Mouse (Mus musculus): ENCODE results near the gene Slc38a4.

Gene Slc38a4

GRCm38 (mm10) chr15:97015036-97015596 is 40.6 kb downstream of the Slc38a4 start:
- no peak for DNase-seq (ENCODE audit: low spot score in 2 of 2)

DNA sequence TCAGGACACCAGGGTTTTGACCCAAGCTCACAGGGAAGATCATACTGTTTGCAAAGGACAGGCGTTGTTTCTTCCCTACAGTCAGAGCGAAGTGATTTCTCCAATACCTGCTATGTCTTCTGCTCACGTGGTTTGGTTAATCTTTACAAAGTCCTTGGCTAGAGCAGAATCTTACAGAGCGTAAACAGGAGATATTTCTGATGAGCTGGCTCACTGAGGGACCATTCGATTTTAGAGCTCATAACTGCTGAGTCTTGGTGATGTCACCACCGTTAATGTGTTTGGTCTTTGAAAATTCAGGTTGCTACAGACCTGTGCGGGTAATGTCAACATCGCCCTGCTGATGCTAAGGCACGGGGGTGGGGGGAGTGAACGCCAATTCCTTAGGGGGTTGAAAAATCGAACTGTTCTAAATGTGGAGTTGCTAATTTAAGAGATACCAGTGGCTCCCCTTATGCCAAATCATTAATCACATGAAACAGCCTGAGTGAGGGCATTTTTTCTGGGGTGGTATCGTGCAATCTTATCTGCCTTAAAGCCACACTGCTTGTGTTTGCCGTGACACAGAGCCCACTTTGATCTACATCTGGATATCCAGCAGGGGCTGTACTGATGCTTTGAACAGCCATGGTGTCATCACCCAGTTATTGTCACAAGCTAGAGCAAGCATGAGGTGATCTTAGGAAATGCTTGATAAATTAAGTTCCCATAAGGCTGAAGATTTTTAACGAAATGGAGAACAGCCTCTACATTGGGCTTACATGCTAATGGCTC is 44.0 kb downstream of the Slc38a4 start:
- DNase-seq (ENCODE audit: low spot score in 2 of 2) = no peak

- DNase-seq (ENCODE audit: low spot score in 2 of 2) = no peak
These were observed 46.5 kb downstream of the Slc38a4 start for GRCm38 (mm10) chr15:97009271-97009670.

- DNase-seq (ENCODE audit: low spot score in 2 of 2) = no peak
These were observed 50.0 kb downstream of the Slc38a4 start for GRCm38 (mm10) chr15:97005631-97006234.

DNA sequence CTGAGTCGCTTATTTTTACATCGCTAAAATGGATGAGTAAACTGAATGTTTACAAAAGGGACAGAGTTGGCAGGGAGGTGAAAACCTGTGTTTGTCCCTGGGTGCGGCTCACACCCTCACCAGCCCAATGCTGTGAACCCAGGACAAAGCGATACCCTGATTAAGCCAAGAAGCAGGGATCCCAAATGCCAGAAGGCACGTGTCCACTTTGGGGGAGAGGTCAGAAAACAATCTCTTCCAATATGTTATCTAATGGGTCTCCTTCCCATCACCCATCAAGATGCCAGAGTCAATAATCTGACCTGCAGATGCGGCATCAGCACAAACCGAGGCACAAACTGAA is 51.3 kb downstream of the Slc38a4 start:
- DNase-seq (ENCODE audit: low spot score in 2 of 2) = no peak

- DNase-seq (ENCODE audit: low spot score in 2 of 2) = no peak
These were observed 51.8 kb downstream of the Slc38a4 start for GRCm38 (mm10) chr15:97003851-97004524.

DNA sequence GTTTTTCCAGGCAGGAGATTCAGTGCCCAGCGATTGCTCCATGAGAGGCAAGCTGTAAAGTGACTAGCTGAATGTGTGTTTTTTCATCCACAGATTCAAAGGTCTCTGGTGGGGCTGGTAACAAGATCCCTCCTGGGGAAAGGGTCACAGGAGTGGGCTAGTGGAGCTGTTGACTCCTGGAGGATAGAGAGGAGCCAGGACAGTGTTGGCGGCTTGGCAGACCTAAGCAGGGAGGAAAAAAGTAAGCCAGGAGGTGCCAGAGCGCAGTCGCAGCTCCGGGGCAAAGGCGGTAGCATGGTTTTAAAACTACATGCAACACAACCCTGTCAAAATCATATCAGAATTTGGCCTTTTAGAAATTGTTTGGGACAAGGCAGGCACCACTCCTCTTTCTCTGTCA is 52.6 kb downstream of the Slc38a4 start:
- DNase-seq (ENCODE audit: low spot score in 2 of 2) = no peak

GRCm38 (mm10) chr15:97002752-97003151 is 53.0 kb downstream of the Slc38a4 start:
- no peak for DNase-seq (ENCODE audit: low spot score in 2 of 2)

GRCm38 (mm10) chr15:97001886-97002285 is 53.9 kb downstream of the Slc38a4 start:
- DNase-seq (ENCODE audit: low spot score in 2 of 2) = peak in 1 of 2 experiments; percentile 17

DNA sequence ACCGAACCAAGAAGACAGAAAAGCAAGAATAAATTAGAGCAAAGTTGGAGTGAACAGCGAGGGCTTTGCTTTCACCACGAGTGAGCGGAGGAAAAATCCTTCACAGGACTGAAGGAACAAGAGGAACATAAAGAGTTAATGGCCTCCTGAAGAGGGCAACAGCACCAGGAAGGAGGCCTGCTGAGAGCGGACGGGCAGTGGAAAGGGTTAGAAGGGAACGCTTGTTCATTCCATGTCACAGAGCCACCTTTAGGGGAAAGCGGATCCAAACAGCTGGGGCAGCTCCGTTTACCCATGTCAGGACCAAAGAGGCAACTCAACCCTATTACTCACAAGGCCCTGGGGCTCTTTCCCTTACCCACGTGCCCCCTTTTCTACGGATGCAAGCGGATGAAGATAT is 54.3 kb downstream of the Slc38a4 start:
- DNase-seq (ENCODE audit: low spot score in 2 of 2) = no peak

DNA sequence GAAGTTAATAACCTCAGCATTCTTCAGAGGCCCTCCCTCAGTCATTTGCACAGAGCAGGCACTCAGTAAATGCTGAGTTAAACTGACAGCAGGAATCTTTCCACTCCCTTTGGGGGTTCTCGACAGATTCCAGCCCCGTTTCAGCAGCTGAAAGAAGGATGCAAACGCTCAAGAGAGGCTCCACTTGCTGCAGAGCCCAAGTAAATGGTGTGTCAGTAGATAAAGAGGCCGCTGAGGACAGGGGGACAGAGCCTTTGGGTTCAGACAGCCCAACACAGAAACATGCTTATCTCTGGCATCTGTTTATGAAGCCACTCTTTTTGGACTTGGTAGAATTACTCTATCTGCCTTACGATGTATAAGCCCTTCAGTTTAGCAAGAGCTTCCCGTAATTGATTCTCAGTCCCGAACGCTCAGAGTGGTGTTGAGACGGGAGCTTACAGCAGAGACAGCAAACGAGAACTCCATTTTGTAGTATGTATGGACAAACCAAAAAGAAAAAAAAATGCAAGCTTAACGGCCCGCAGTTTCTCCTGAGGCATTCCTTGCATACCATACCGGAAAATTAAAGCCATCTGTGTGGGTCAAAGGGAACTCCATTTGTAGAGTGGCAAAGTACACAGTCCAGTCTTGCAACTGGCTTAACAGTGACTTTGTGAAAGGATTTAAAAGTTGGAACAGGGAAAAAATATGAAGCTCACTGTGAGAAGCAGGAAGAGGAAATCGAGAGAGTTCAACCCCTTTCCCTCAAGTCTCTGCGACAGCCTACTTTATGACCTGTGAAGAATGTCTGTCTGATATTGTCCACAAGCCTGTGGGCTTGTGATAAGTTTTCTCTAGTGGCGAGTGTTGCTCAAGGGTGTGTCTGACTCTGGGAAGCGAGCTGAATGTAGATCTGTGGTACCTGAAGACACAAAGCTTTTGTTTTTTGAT is 55.2 kb downstream of the Slc38a4 start:
- no peak for DNase-seq (ENCODE audit: low spot score in 2 of 2)

GRCm38 (mm10) chr15:96999401-96999800 is 56.4 kb downstream of the Slc38a4 start:
- peak in 1 of 2 experiments; percentile 13 for DNase-seq (ENCODE audit: low spot score in 2 of 2)

DNA sequence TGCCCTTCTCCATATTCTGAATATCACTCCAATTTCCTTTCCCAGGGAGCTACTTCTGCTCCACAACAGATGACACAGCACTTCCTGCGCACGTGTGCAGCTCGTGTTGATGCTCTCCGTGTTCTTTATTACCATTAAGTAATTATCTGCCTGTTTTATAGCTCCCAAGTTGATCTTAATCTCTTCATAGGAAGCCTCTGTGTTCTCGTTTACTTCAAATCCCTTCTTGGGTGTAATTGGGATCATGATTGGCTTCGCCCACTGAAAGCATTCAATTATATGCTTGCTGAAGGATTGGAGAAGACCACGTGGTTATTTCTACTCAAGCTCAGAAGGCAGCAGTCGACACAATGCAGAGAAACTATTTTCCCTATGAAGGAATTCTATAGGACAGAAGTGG is 70.1 kb downstream of the Slc38a4 start:
- no peak for DNase-seq (ENCODE audit: low spot score in 2 of 2)

- no peak for DNase-seq (ENCODE audit: low spot score in 2 of 2)
These were observed 72.0 kb downstream of the Slc38a4 start for GRCm38 (mm10) chr15:96983581-96984330.

- no peak for DNase-seq (ENCODE audit: low spot score in 2 of 2)
These were observed 80.6 kb downstream of the Slc38a4 start for GRCm38 (mm10) chr15:96975125-96975524.

DNA sequence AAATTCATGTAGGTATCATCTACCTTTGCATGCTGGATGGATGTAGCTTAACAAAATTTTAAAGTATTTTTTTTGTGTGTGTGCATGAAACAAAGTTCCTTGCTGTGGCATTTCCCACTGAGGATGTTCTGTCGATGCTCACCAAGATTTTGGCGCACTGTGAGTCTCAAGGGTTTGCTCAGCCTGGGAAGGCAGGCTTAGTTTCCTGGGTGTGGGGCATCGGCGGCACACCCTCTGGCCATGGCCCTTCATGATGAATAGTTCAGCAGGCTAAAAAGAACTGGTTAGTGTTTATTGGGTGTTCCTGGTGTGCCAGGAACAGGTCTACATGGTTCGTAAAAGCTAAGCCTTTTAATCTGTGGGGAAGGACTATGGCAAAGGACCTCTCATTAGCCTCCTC is 81.6 kb downstream of the Slc38a4 start:
- no peak for DNase-seq (ENCODE audit: low spot score in 2 of 2)

- DNase-seq (ENCODE audit: low spot score in 2 of 2) = no peak
These were observed 82.4 kb downstream of the Slc38a4 start for GRCm38 (mm10) chr15:96973370-96973769.

GRCm38 (mm10) chr15:96972706-96973274 is 83.0 kb downstream of the Slc38a4 start:
- DNase-seq (ENCODE audit: low spot score in 2 of 2) = no peak

GRCm38 (mm10) chr15:96971906-96972305 is 83.8 kb downstream of the Slc38a4 start:
- no peak for DNase-seq (ENCODE audit: low spot score in 2 of 2)

DNA sequence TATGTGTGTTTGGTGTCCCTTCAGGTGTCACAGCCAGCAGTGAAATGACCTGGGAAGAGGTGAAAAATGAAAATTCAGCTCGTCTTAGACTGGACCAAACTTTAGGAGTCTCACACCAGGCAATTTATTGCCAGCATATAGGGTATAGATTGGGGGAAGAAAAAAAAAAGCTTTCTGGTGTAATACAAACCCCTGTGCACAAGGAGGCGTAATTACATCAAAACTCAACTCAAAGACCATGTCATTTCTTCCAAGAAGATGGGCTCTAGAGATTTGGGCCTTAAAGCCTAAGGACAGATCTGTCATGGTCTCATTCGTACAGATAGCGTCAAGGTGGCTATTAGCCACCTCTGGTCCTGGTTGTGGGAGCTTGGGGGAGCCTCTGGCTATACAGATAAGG is 86.0 kb downstream of the Slc38a4 start:
- DNase-seq (ENCODE audit: low spot score in 2 of 2) = no peak
